Mouse (Mus musculus) lung, embryonic 15.5 days (tissue): ENCODE results near the gene Dnah2. TPM values are rescaled to one million over a fixed set of nuclear protein-coding genes. Genes with fewer than 3 reads are reported as not detected.

ENCODE experiments used
- ATAC-seq: fragments of 200-750 bp; cut with Nextera tagmentation; 2 replicates; pipeline ENCODE4 v1.8.0; 2017; ENCODE audit warnings: moderate number of reproducible peaks, borderline replicate concordance; ENCODE audit not compliant: low FRiP score, low TSS enrichment; ENCODE audit errors: extremely low read depth
- H3K27ac ChIP-seq: fragments of 300-500 bp; sonication (generic); 2 replicates; pipeline ENCODE4 v1.5.1; 2015; ENCODE audit warnings: moderate library complexity, mild to moderate bottlenecking, inconsistent platforms
- H3K27me3 ChIP-seq: fragments of 300-500 bp; sonication (generic); 2 replicates; pipeline ENCODE4 v1.6.1; 2015; ENCODE audit warnings: inconsistent platforms
- H3K36me3 ChIP-seq: fragments of 300-500 bp; sonication (generic); 2 replicates; pipeline ENCODE4 v1.6.1; 2015; ENCODE audit warnings: inconsistent platforms
- H3K4me1 ChIP-seq: fragments of 300-500 bp; sonication (generic); 2 replicates; pipeline ENCODE4 v1.6.1; 2015; ENCODE audit warnings: inconsistent platforms
- H3K4me2 ChIP-seq: fragments of 300-500 bp; sonication (generic); 2 replicates; pipeline ENCODE4 v1.6.1; 2015; ENCODE audit warnings: inconsistent platforms, mild to moderate bottlenecking, moderate library complexity
- H3K4me3 ChIP-seq: fragments of 300-500 bp; sonication (generic); 2 replicates; pipeline ENCODE4 v1.5.1; 2015; ENCODE audit warnings: mild to moderate bottlenecking, inconsistent platforms
- H3K9ac ChIP-seq: fragments of 300-500 bp; sonication (generic); 2 replicates; pipeline ENCODE4 v1.6.1; 2015; ENCODE audit warnings: inconsistent platforms
- H3K9me3 ChIP-seq: fragments of 300-500 bp; sonication (generic); 2 replicates; pipeline ENCODE4 v1.6.1; 2016; ENCODE audit warnings: inconsistent platforms
- WGBS: fragments of 180-500 bp; shearing (Covaris S2); methylation state at CpG from one replicate; pipeline ENCODE4 v1.1.7; 2015; 5-methylcytosine and 5-hydroxymethylcytosine counted together
- polyA plus RNA-seq: library from polyadenylated mRNA; unstranded; fragments of >200 nt; fragmentation: Nextera tagmentation; extraction: Ambion mirVana; gene quantifications from 2 replicates; pipeline ENCODE4 v1.2.1, GENCODE M21; 2015

Gene Dnah2
- polyA plus RNA-seq, 1 experiment from 2014 or later: 1.1 TPM

GRCm38 (mm10) chr11:69490898-69491297 lies 58.0 kb downstream of the Dnah2 start:
- Histone ChIP-seq H3K27me3 (no peaks in the 10 kb centered on the region), H3K4me2 (no peak overlapping the region), H3K4me3 (no peak overlapping the region), H3K4me1 (no peaks in the 10 kb centered on the region), H3K36me3 (no peaks in the 10 kb centered on the region), H3K9me3 (no peaks in the 10 kb centered on the region), H3K27ac (no peak overlapping the region), H3K9ac (no peak overlapping the region)
- no peak for ATAC-seq
- 39% methylated on average over 2 of the region's 2 CpGs for WGBS

GRCm38 (mm10) chr11:69487474-69487873 lies 61.4 kb downstream of the Dnah2 start:
- H3K27me3 ChIP-seq: no peaks in the 10 kb centered on the region
- H3K4me3 ChIP-seq: no peak overlapping the region
- no peak overlapping the region for H3K9ac ChIP-seq
- ATAC-seq: no peak
- no peaks in the 10 kb centered on the region for H3K9me3 ChIP-seq
- H3K36me3 ChIP-seq: no peaks in the 10 kb centered on the region
- H3K4me1 ChIP-seq: no peaks in the 10 kb centered on the region
- 66% methylated on average over 2 of the region's 2 CpGs for WGBS
- no peak overlapping the region for H3K27ac ChIP-seq
- no peak overlapping the region for H3K4me2 ChIP-seq

DNA sequence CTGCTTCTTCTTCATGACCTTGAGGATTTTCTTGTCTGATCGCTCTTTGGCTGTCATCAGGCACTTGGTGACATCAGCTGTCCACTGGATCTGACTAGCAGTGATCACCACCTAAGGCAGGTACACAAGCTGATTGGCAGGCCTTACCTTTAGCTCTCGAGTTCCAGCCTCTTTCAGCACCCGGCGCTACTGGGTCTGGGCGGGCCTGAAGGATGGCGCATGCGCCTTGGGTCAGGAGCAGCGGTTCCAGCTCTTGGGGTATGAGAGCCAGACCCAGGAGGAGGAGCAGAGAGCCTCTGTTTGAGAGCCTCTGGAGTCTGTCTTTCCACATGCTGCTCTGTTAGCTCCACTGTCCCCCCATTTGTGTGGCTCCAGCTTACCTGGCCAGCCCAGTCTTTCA lies 71.3 kb downstream of the Dnah2 start:
- Histone ChIP-seq H3K9ac (no peak overlapping the region), H3K4me1 (no peaks in the 10 kb centered on the region), H3K4me3 (no peak overlapping the region), H3K27ac (no peak overlapping the region), H3K36me3 (no peaks in the 10 kb centered on the region), H3K4me2 (no peak overlapping the region), H3K27me3 (no peaks in the 10 kb centered on the region), H3K9me3 (no peaks in the 10 kb centered on the region)
- 83% methylated on average over 8 of the region's 8 CpGs for WGBS
- no peak for ATAC-seq

- Histone ChIP-seq H3K4me2 (no peak overlapping the region), H3K36me3 (no peaks in the 10 kb centered on the region), H3K9me3 (no peaks in the 10 kb centered on the region), H3K27me3 (no peaks in the 10 kb centered on the region), H3K27ac (no peak overlapping the region), H3K4me3 (no peak overlapping the region), H3K9ac (no peak overlapping the region), H3K4me1 (no peaks in the 10 kb centered on the region)
- no peak for ATAC-seq
- 82% methylated on average over 10 of the region's 10 CpGs for WGBS
These were observed 72.1 kb downstream of the Dnah2 start for GRCm38 (mm10) chr11:69476802-69477201.

DNA sequence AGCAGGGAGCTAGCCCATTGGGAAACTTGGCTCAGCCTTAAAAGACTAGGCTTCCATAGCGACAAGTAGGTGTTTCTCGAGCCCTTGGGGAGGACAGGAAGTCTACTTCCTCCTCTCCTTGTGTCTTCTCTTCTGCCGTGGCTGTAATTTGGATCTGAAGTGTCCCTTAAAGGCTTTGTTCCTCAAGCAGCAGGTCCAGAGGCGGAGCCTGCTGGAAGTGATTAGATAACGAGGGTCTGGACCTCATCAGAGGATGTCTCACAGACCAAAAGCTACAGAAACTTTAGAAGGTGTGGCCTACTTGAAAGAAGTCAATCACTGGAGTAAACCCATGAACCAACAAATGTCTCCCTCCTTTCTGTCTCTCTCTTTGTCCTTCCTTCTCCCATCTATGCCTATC lies 74.2 kb downstream of the Dnah2 start:
- Histone ChIP-seq H3K4me3 (no peak overlapping the region), H3K9ac (no peak overlapping the region), H3K27me3 (no peaks in the 10 kb centered on the region), H3K9me3 (no peaks in the 10 kb centered on the region), H3K36me3 (no peaks in the 10 kb centered on the region), H3K4me2 (no peak overlapping the region), H3K27ac (no peak overlapping the region), H3K4me1 (no peaks in the 10 kb centered on the region)
- WGBS: 20% methylated on average over 5 of the region's 5 CpGs
- no peak for ATAC-seq

GRCm38 (mm10) chr11:69472687-69473086 lies 76.2 kb downstream of the Dnah2 start:
- Histone ChIP-seq H3K9ac (no peak overlapping the region), H3K27me3 (no peaks in the 10 kb centered on the region), H3K36me3 (no peaks in the 10 kb centered on the region), H3K4me1 (no peaks in the 10 kb centered on the region), H3K9me3 (no peaks in the 10 kb centered on the region), H3K4me2 (no peak overlapping the region), H3K27ac (no peak overlapping the region), H3K4me3 (no peak overlapping the region)
- ATAC-seq: no peak
- 22% methylated on average over 5 of the region's 5 CpGs for WGBS

DNA sequence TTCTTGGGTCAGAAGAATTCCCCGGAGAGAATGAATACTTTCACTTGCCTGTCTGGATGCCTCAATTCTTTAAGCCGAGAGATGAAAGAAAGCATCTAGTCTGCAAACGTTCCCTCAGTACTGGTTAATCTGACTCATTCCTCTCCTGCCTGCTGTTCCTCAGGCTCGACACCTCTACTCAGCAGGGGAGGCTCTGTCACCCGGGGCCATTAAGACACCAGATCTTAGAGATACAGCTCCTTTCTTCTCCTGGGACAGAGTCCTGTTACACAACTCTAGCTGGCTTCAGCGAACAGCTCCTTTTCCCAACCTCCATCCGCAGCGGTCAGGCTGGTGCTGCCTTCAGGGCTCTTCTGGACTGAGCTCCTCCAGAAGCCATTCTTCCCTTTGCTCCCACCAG lies 77.4 kb downstream of the Dnah2 start:
- H3K27me3 ChIP-seq: no peaks in the 10 kb centered on the region
- H3K9ac ChIP-seq: no peak overlapping the region
- H3K4me1 ChIP-seq: no peaks in the 10 kb centered on the region
- no peaks in the 10 kb centered on the region for H3K9me3 ChIP-seq
- H3K27ac ChIP-seq: no peak overlapping the region
- H3K4me3 ChIP-seq: no peak overlapping the region
- no peaks in the 10 kb centered on the region for H3K36me3 ChIP-seq
- H3K4me2 ChIP-seq: no peak overlapping the region
- WGBS: 16% methylated on average over 8 of the region's 8 CpGs
- no peak for ATAC-seq

DNA sequence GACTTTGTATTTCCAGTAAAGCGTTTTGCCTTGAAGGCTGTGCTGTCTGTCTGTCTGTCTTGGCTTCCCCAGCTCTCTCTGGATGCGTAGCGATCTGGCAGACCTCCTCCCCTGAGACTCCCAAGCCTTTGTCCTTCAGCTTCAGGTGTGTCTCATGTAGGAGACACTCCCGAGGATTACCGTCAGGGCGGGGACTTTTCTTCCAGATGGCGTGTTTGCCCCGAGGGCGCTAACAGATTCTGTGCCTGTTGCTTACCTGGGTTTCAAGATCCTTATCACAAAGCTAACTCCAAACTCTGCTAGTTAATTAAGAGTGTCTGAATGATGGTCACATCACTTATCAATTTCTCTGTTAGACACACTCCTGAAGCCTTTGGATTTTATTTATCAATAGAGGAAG lies 79.6 kb downstream of the Dnah2 start:
- Histone ChIP-seq H3K4me3 (no peak overlapping the region), H3K36me3 (no peaks in the 10 kb centered on the region), H3K27me3 (no peaks in the 10 kb centered on the region), H3K27ac (no peak overlapping the region), H3K4me1 (no peaks in the 10 kb centered on the region), H3K9ac (no peak overlapping the region), H3K4me2 (no peak overlapping the region), H3K9me3 (no peaks in the 10 kb centered on the region)
- no peak for ATAC-seq
- 69% methylated on average over 9 of the region's 9 CpGs for WGBS

- H3K36me3 ChIP-seq: no peaks in the 10 kb centered on the region
- WGBS: 91% methylated on average over 7 of the region's 7 CpGs
These were observed 84.9 kb downstream of the Dnah2 start for GRCm38 (mm10) chr11:69463996-69464395.

GRCm38 (mm10) chr11:69461568-69461967 lies 87.3 kb downstream of the Dnah2 start:
- Histone ChIP-seq H3K4me2 (no peak overlapping the region), H3K27me3 (no peaks in the 10 kb centered on the region), H3K27ac (no peak overlapping the region), H3K36me3 (no peaks in the 10 kb centered on the region), H3K4me1 (peaks cover 6% of the 10 kb centered on the region), H3K4me3 (no peak overlapping the region), H3K9ac (no peak overlapping the region; the same call in 1 of the 2 replicates), H3K9me3 (no peaks in the 10 kb centered on the region)
- ATAC-seq: no peak
- 38% methylated on average over 5 of the region's 5 CpGs for WGBS

More at GRCm38 (mm10) chr11:69463996-69464395, 84.9 kb downstream of the Dnah2 start:
- Histone ChIP-seq H3K27me3 (no peaks in the 10 kb centered on the region), H3K9ac (no peak overlapping the region), H3K4me1 (no peaks in the 10 kb centered on the region), H3K4me2 (no peak overlapping the region), H3K4me3 (no peak overlapping the region), H3K27ac (no peak overlapping the region), H3K9me3 (no peaks in the 10 kb centered on the region)
- ATAC-seq: no peak

- 52% methylated on average over 4 of the region's 4 CpGs for WGBS
- peak; percentile 63; the same call in 1 of the 2 replicates for ATAC-seq
- H3K4me2 ChIP-seq: no peak overlapping the region
- H3K4me1 ChIP-seq: peaks cover 6% of the 10 kb centered on the region
- no peak overlapping the region for H3K4me3 ChIP-seq
- no peak overlapping the region for H3K27ac ChIP-seq
- no peaks in the 10 kb centered on the region for H3K36me3 ChIP-seq
- H3K27me3 ChIP-seq: no peaks in the 10 kb centered on the region
- no peaks in the 10 kb centered on the region for H3K9me3 ChIP-seq
- no peak overlapping the region for H3K9ac ChIP-seq
These were observed 89.0 kb downstream of the Dnah2 start for GRCm38 (mm10) chr11:69459883-69460282.

DNA sequence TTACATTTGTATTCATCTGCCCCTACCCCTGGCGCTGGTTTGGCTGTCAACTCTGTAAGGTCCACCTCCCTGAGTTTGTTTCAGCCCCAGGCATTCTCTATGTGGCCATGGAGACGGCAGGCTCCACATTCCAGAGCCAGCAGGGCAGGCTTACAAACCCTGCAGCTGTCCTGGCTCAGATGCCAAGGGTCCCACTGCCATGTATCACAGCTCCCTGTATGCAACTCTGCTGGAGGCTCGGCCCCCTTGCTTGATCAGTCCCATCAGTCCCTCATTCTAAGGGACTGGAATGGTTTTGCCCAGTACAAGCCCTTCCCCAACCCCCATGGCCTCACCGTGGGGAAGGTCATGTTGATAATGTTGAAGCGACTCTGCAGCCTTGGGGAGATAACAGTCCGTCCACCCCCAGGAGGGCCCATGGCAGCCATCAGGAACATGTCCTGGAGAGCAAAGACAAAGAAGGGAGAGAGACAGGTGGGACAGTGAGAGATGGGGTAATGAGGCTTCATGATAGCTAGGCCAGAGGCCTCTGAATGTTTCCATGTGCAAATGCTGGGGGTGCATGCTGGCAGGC lies 91.8 kb downstream of the Dnah2 start:
- H3K27ac ChIP-seq: no peak overlapping the region
- H3K27me3 ChIP-seq: no peaks in the 10 kb centered on the region
- WGBS: 27% methylated on average over 6 of the region's 6 CpGs

More for the DNA sequence above, 91.8 kb downstream of the Dnah2 start:
- H3K4me2 ChIP-seq: no peak overlapping the region
- no peak overlapping the region for H3K4me3 ChIP-seq
- H3K9me3 ChIP-seq: no peaks in the 10 kb centered on the region
- H3K9ac ChIP-seq: no peak overlapping the region
- no peaks in the 10 kb centered on the region for H3K36me3 ChIP-seq
- no peak for ATAC-seq
- peaks cover 15% of the 10 kb centered on the region for H3K4me1 ChIP-seq
